Mouse (Mus musculus) adrenal gland, postnatal 25 days (tissue): ENCODE results near the gene Cdca7l. TPM values are rescaled to one million over a fixed set of nuclear protein-coding genes. Genes with fewer than 3 reads are reported as not detected.
"Not testable (repeated sequence)": the region's sequence is repeated elsewhere in the genome, so short reads cannot be mapped to it uniquely, and the experiment has no call there.

Experiments
- DNase-seq: peaks from one replicate; pipeline ENCODE4 v3.0.0; 2021; ENCODE audit warnings: mixed read lengths
- total RNA-seq: library from RNA; stranded (reverse); gene quantifications from 2 replicates; pipeline ENCODE4 v1.2.3, GENCODE M21; 2021

The Cdca7l gene
- total RNA-seq, 1 experiment from 2014 or later, result 7.5 TPM

DNA sequence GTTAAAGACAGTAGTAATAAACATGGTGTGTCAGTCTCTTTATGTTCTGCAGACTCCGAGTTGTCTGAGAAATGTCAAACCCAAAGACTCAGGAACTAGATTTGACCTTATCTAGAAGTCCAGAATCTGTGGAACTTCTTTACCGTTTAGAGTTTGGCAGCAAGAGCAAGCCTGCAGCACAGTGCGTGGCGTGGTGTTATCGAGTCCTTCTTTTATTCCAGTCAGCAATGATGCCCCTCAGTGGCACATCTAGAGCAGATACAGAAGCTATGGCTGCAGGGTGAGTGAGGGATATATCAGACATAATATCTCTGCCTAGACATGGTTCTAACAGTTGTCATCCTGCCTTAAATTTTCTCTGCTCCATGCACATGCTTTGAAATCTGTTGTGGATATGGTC lies 58.6 kb downstream of the Cdca7l start:
- DNase-seq, result no peak

DNA sequence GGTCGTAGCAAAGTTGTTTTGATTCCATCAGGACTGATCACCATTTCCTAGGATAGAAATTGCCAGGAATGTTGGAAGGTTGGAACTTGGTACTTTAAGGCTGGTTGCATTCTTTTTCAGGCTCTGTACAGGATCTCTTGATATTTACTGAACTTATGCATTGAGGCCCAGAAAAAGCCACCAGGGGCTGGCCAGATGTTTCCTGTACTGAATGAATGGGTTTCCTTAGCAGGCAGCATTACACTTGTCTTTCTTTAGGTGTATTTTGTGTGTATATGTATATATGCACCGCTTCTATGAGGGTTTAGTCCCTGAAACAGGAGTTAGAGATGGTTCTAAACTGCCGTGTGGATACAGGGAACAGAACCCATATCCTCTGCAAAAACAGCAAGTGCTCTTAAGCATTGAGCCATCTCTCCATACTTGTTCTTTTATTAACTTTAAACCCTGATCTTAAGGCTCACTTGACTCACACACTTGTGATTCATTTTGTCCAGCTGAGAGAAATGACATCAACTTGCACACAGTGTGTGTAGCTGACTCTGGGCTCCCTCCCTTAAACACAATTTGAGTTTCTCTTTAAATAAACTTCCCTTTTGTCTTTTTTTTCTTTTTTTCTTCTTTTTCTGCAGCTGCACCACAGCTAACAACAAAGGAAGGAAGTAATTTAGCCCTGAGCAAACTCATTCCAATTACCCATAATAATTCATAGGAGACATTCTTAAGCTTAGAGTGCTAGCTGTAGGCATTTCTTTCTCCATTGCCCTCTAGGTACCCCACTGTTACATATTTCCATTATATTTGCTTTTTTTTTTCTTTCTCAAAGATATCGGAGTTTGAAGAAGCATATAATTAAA lies 63.8 kb downstream of the Cdca7l start:
- no peak for DNase-seq

DNA sequence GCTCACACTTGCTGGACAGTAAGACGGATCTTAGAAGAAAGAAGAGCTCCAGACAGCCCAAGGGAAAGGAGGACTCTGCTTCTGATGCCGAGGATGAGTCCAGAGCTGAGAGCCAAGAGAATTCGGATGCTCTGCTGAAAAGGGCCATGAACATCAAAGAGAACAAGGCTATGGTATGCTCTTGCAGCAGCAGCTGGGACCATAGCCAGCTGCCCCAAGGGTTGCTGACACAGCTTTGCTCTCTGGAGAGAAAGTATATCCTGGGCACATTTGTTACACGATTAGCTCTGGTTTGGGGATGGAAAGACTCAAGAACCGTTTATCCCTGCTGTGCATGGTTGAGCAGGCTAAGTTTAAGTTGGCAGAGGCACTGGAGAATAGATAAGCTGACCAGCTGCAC lies 68.2 kb downstream of the Cdca7l start:
- DNase-seq, result no peak

- DNase-seq, result no peak
Observed at GRCm38 (mm10) chr12:117878341-117878740, 74.3 kb downstream of the Cdca7l start.

GRCm38 (mm10) chr12:117884627-117885026 lies 80.5 kb downstream of the Cdca7l start:
- DNase-seq, result no peak

DNA sequence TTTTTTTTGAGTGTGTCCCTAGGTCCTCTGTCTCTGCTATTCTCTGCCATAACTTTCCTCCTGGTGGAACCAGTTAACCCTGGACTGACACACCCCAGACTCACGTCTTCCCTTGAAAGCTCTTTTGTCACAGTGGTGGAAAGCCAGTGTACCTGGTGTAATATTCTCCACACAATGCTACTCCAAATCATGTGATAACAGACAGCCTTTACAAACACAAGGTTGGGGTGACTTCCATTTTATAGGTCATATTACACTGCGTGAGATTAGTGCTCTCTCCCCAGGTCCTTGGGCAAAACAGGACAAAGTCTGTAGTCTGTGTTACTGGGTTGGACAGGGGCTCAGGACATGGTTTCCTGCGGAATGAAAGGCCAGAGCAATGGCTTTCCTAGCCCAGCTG lies 83.3 kb downstream of the Cdca7l start:
- no peak for DNase-seq

- not testable (repeated sequence) for DNase-seq
Observed at GRCm38 (mm10) chr12:117900798-117901197, 96.7 kb downstream of the Cdca7l start.

- DNase-seq, result not testable (repeated sequence)
Observed at GRCm38 (mm10) chr12:117901352-117901751, 97.3 kb downstream of the Cdca7l start.

DNA sequence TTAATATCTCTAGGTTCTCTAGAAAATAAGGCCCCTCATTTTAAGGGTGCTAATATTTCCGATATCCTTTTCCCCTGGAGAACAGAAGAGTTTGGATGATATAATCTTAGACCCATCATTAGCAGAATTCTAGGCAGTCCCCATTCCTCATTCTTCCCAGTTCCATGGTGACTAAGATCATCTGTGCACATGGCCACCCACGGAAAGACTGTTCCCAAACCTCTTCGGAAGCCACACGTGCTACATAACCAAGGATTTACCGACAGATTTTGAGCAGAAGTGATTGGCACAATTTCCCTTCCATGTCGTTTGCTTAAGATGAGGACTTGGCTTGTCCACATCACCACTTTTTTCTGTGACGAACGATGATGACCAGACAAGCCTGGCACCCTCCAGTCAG lies 99.6 kb downstream of the Cdca7l start:
- DNase-seq, result no peak

DNA sequence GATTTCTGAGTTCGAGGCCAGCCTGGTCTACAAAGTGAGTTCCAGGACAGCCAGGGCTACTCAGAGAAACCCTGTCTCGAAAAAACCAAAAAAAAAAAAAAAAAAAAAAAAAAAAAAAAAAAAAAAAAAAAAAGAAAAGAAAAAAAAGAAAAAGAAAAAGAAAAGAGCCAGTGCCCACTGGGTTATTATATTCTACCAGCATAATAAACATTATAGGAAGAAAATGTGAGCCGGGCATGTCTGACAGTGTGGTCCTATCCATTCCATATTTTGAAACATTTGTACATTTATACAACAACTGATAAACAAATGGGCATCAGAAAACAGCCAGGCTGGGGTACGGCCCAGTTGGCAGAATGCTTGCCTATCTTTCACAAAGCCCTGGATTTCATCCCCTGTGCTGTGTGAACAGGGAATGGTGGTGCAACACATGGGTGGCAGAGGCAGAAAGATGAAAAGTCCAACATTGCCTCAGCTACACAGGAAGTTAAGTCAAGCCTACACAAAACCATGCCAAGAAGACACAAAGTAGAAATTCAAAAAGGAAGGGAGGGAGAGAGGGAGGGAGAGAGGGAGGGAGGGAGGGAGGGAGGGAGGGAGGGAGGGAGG lies 101.2 kb downstream of the Cdca7l start:
- DNase-seq, result not testable (repeated sequence)

DNA sequence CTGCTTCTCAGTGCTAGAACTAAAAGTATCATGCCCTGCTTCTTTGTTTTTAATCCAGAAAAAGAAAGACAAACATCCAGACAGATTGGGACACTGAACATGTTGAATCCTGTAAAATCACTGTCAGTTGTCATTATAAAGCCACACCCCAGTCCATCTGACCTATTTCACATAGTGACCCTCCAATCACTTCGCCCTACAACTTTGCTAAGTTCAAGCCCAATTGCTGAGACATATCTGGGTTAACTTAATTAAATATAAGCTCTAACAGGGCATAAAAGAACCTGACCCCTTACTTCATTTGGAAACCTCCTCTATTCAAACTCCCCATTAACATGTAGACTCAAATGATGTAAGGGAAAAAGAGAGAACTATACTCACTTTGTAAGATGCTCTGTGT lies 107.3 kb downstream of the Cdca7l start:
- DNase-seq, result no peak

DNA sequence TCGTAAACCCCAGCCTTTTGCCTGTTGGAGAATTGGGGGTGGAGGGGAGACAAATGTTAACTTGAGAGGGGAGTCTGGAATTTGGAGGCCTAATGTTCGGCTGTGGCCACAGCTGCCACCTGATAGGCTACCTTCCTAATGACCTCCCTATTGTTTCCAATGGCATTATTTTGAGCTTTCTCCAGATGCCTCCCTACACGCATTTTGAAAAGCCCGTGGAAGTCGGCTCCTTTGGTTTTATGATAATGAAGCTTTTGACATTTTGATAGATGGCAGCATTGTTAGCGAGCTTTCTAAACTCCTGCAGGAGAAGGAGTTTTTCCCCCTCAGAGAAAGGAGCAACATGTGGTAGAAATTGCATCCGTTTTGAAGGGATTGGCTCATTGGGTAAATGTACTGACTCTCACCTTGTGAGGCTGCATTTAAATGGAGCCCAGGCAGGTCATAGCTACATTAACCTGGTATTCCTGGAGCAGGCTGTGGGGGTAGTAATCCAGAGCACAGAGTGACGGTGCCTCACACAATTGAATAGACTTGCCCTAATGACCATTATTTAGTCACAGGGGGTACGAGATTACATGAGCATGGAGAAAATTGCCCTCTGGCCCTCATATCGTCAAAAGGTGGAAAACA lies 110.6 kb downstream of the Cdca7l start:
- DNase-seq, result no peak

DNA sequence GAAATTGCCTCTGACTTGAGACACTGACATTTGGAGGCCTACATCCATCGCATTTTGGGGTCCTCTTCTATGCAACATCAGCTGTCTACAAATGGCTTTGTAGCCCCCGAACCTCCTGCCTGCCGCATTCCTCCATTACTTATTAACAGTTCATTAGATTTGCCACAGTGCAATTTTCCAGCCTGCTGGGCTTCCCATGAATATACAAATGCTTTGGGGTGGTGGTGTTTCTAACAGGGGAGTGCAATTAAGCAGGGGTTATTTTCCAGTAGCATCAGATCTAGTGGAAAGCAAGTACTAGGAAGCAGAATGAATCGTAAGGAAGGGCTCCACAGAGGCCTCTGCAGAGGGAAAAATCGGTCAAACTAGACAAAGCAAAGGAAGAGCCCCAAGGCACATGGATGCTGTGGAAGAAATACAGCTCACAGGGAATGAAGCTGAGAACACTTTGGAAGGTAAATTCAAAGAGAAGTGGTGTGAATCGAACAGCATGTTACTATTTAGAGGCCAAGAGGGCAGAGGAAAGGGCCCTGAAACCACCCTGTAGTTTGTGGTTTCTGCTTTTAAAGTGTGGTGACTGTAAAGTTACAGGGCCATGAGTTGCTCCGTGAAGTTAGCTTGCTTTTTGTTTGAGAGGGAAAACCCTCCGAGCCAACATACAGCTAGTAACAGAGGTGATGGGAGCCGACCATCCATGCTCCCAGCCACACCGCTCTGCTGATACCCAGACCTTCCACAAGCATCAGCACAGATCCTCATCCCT lies 111.9 kb downstream of the Cdca7l start:
- no peak for DNase-seq
